Mouse (Mus musculus) stomach, embryonic 14.5 days (tissue): ENCODE data around the gene Patl2. TPM values are rescaled to one million over a fixed set of nuclear protein-coding genes. Genes with fewer than 3 reads are reported as not detected.
"Not testable (repeated sequence)": the region's sequence is repeated elsewhere in the genome, so short reads cannot be mapped to it uniquely, and the experiment has no call there.

Experiments used
- ATAC-seq: fragments of 200-750 bp; cut with Nextera tagmentation; 2 replicates; pipeline ENCODE4 v1.8.0; 2017; ENCODE audit warnings: low read depth, moderate TSS enrichment; ENCODE audit not compliant: insufficient number of reproducible peaks, insufficient read depth, low FRiP score
- H3K27ac ChIP-seq: fragments of 300-500 bp; sonication (generic); 2 replicates; pipeline ENCODE4 v1.5.1; 2014; ENCODE audit warnings: mild to moderate bottlenecking, low read length, moderate library complexity, mixed read lengths
- H3K27me3 ChIP-seq: fragments of 300-500 bp; sonication (generic); 2 replicates; pipeline ENCODE4 v1.6.1; 2014; ENCODE audit warnings: low read length, control low read depth, mixed read lengths; ENCODE audit not compliant: control insufficient read depth, insufficient read depth
- H3K36me3 ChIP-seq: fragments of 300-500 bp; sonication (generic); 2 replicates; pipeline ENCODE4 v1.6.1; 2014; ENCODE audit warnings: mild to moderate bottlenecking, control low read depth, low read length, moderate library complexity, mixed read lengths; ENCODE audit not compliant: control insufficient read depth, insufficient read depth
- H3K4me1 ChIP-seq: fragments of 300-500 bp; sonication (generic); 2 replicates; pipeline ENCODE4 v1.6.1; 2014; ENCODE audit warnings: low read length, control low read depth, mixed read lengths; ENCODE audit not compliant: control insufficient read depth, insufficient read depth
- H3K4me2 ChIP-seq: fragments of 300-500 bp; sonication (generic); replicated peaks from 2 replicates; pipeline ENCODE4 v1.6.1; 2014; ENCODE audit warnings: low read depth, low read length, control low read depth
- H3K4me3 ChIP-seq: fragments of 300-500 bp; sonication (generic); 2 replicates; pipeline ENCODE4 v1.5.1; 2014; ENCODE audit warnings: low read depth, low read length, control low read depth
- H3K9ac ChIP-seq: fragments of 300-500 bp; sonication (generic); replicated peaks from 2 replicates; pipeline ENCODE4 v1.6.1; 2014; ENCODE audit warnings: low read depth, mild to moderate bottlenecking, control low read depth, low read length, moderate library complexity, mixed read lengths
- H3K9me3 ChIP-seq: fragments of 300-500 bp; sonication (generic); 2 replicates; pipeline ENCODE4 v1.6.1; 2016; ENCODE audit warnings: low read depth, low read length, control low read depth; ENCODE audit not compliant: control insufficient read depth
- WGBS: fragments of 180-500 bp; shearing (Covaris S2); extraction: QIAGEN DNeasy Blood & Tissue Kit; methylation state at CpG from one replicate; pipeline ENCODE4 v1.1.7; 2014; 5-methylcytosine and 5-hydroxymethylcytosine counted together
- polyA plus RNA-seq: library from polyadenylated mRNA; unstranded; fragments of >200 nt; fragmentation: Nextera tagmentation; extraction: Ambion mirVana; gene quantifications from 2 replicates; pipeline ENCODE4 v1.2.1, GENCODE M21; 2014

The Patl2 gene
- polyA plus RNA-seq, 1 experiment from 2014 or later = not detected

- ATAC-seq = no peak
Measured at GRCm38 (mm10) chr2:122102070-122102469, 83.9 kb downstream of the Patl2 start.

GRCm38 (mm10) chr2:122097686-122098085 is 88.3 kb downstream of the Patl2 start:
- 71% methylated on average over 5 of the region's 5 CpGs for WGBS
- H3K9ac ChIP-seq, H3K27me3 ChIP-seq, H3K9me3 ChIP-seq, ATAC-seq, H3K4me3 ChIP-seq, H3K4me1 ChIP-seq, H3K27ac ChIP-seq, H3K4me2 ChIP-seq: not testable (repeated sequence)
- H3K36me3 ChIP-seq = peaks cover 46% of the 10 kb centered on the region

More at GRCm38 (mm10) chr2:122102070-122102469, 83.9 kb downstream of the Patl2 start:
- no peak overlapping the region for H3K4me2 ChIP-seq
- no peaks in the 10 kb centered on the region for H3K4me1 ChIP-seq
- no peak overlapping the region for H3K9ac ChIP-seq
- H3K9me3 ChIP-seq = no peaks in the 10 kb centered on the region
- H3K27ac ChIP-seq = no peak overlapping the region
- H3K4me3 ChIP-seq = no peak overlapping the region
- peaks cover 23% of the 10 kb centered on the region for H3K36me3 ChIP-seq
- H3K27me3 ChIP-seq = no peaks in the 10 kb centered on the region

- Histone ChIP-seq H3K4me1 (no peaks in the 10 kb centered on the region), H3K27me3 (no peaks in the 10 kb centered on the region), H3K36me3 (peaks cover 54% of the 10 kb centered on the region), H3K9me3 (no peaks in the 10 kb centered on the region), H3K9ac (no peak overlapping the region), H3K27ac (no peak overlapping the region), H3K4me2 (no peak overlapping the region), H3K4me3 (no peak overlapping the region)
- no peak for ATAC-seq
- 88% methylated on average over 4 of the region's 4 CpGs for WGBS
Measured at GRCm38 (mm10) chr2:122093844-122094243, 92.1 kb downstream of the Patl2 start.

- Histone ChIP-seq H3K27me3 (no peaks in the 10 kb centered on the region), H3K4me1 (0 out of 2 replicates have a peak, but pooled peaks cover 5% of the 10 kb centered on the region), H3K36me3 (peaks cover 22% of the 10 kb centered on the region), H3K9ac (no peak overlapping the region), H3K4me3 (no peak overlapping the region), H3K4me2 (no peak overlapping the region), H3K9me3 (no peaks in the 10 kb centered on the region), H3K27ac (peak overlapping the region; percentile 68; the same call in 1 of the 2 replicates)
- 56% methylated on average over 4 of the region's 4 CpGs for WGBS
- no peak for ATAC-seq
Measured at GRCm38 (mm10) chr2:122086446-122086845, 99.5 kb downstream of the Patl2 start.

- Histone ChIP-seq H3K9me3 (no peaks in the 10 kb centered on the region), H3K4me1 (0 out of 2 replicates have a peak, but pooled peaks cover 5% of the 10 kb centered on the region), H3K27ac (no peak overlapping the region), H3K4me2 (no peak overlapping the region), H3K36me3 (peaks cover 15% of the 10 kb centered on the region), H3K4me3 (no peak overlapping the region), H3K27me3 (no peaks in the 10 kb centered on the region), H3K9ac (no peak overlapping the region)
- peak; percentile 18; the same call in 1 of the 2 replicates for ATAC-seq
- 25% methylated on average over 7 of the region's 7 CpGs for WGBS
Measured at GRCm38 (mm10) chr2:122081728-122082456, 104.1 kb downstream of the Patl2 start.

Other genes with a start within 250 kb of the Patl2 start
- 63.5 and 66.8 TPM in 2 replicates for gene Ctdspl2, start 230.2 kb downstream of the Patl2 start, polyA plus RNA-seq
- 0.23 TPM in 1 of 2 replicates, not detected in the other for gene Mageb3, start 230.1 kb downstream of the Patl2 start, polyA plus RNA-seq
- 11.5 and 12.8 TPM in 2 replicates for gene Eif3j1, start 157.6 kb downstream of the Patl2 start, polyA plus RNA-seq
- 14.6 and 15.5 TPM in 2 replicates for gene Spg11, start 67.8 kb downstream of the Patl2 start, polyA plus RNA-seq
- 358 and 383 TPM in 2 replicates for gene B2m, start 38.5 kb downstream of the Patl2 start, polyA plus RNA-seq
- 0.14 and 0.23 TPM in 2 replicates for gene Trim69, start 25.5 kb downstream of the Patl2 start, polyA plus RNA-seq
- gene Terb2, start 83 bp upstream of the Patl2 start, polyA plus RNA-seq = not detected in 2 replicates
- gene Sord, start 48.6 kb upstream of the Patl2 start, polyA plus RNA-seq = 28.3 and 30.0 TPM in 2 replicates
- gene Duox2, start 112.3 kb upstream of the Patl2 start, polyA plus RNA-seq = 0.06 and 0.27 TPM in 2 replicates
- 0.17 TPM in 1 of 2 replicates, not detected in the other for gene Duoxa2, start 112.7 kb upstream of the Patl2 start, polyA plus RNA-seq
- gene Duoxa1, start 127.5 kb upstream of the Patl2 start, polyA plus RNA-seq = 3.0 and 3.8 TPM in 2 replicates
- 0.36 and 0.53 TPM in 2 replicates for gene Duox1, start 129.5 kb upstream of the Patl2 start, polyA plus RNA-seq
- 3.8 and 5.2 TPM in 2 replicates for gene Shf, start 183.0 kb upstream of the Patl2 start, polyA plus RNA-seq
- 6.6 and 6.9 TPM in 2 replicates for gene Slc28a2, start 240.3 kb upstream of the Patl2 start, polyA plus RNA-seq